Mouse (Mus musculus): ENCODE results near the gene Vps51.

Gene Vps51

GRCm38 (mm10) chr19:6047899-6048166 is 29.2 kb downstream of the Vps51 start:
- WGBS, result 84% methylated on average over 8 of the region's 8 CpGs

GRCm38 (mm10) chr19:6047154-6047898 is 29.7 kb downstream of the Vps51 start:
- WGBS, result under 1% methylated on average over 44 of the region's 44 CpGs

GRCm38 (mm10) chr19:6046294-6047153 is 30.5 kb downstream of the Vps51 start, which contains the start of gene Syvn1:
Gene Syvn1, plus strand, starts transcription at chr19:6046576.
- under 1% methylated on average over 65 of the region's 65 CpGs for WGBS

GRCm38 (mm10) chr19:6045366-6046293 is 31.4 kb downstream of the Vps51 start:
- WGBS, result 11% methylated on average over 20 of the region's 20 CpGs

GRCm38 (mm10) chr19:6044102-6044501 is 32.9 kb downstream of the Vps51 start:
- 49% methylated on average over 4 of the region's 4 CpGs for WGBS

- WGBS, result 80% methylated on average over 9 of the region's 9 CpGs
Observed at GRCm38 (mm10) chr19:6042293-6042692, 34.7 kb downstream of the Vps51 start.

- 66% methylated on average over 7 of the region's 7 CpGs for WGBS
Observed at GRCm38 (mm10) chr19:6038326-6038725, 38.7 kb downstream of the Vps51 start.

GRCm38 (mm10) chr19:6035966-6036585 is 41.0 kb downstream of the Vps51 start:
- WGBS, result 75% methylated on average over 9 of the region's 9 CpGs

GRCm38 (mm10) chr19:6030520-6031280 is 46.3 kb downstream of the Vps51 start:
- 71% methylated on average over 14 of the region's 14 CpGs for WGBS

- WGBS, result 77% methylated on average over 9 of the region's 9 CpGs
Observed at GRCm38 (mm10) chr19:6029426-6029825, 47.6 kb downstream of the Vps51 start.

GRCm38 (mm10) chr19:6028991-6029390 is 48.0 kb downstream of the Vps51 start:
- 83% methylated on average over 6 of the region's 6 CpGs for WGBS

- 78% methylated on average over 7 of the region's 7 CpGs for WGBS
Observed at GRCm38 (mm10) chr19:6023930-6024329, 53.1 kb downstream of the Vps51 start.

GRCm38 (mm10) chr19:6023059-6023458 is 54.0 kb downstream of the Vps51 start:
- 78% methylated on average over 8 of the region's 8 CpGs for WGBS

GRCm38 (mm10) chr19:6020276-6020675 is 56.8 kb downstream of the Vps51 start:
- WGBS, result 65% methylated on average over 3 of the region's 3 CpGs

GRCm38 (mm10) chr19:6018142-6019089 is 58.6 kb downstream of the Vps51 start:
- 32% methylated on average over 15 of the region's 15 CpGs for WGBS

All from cerebral cortex, adult 2 months (tissue).